Mouse (Mus musculus) right cerebral cortex, adult 2 months (tissue): ENCODE measurements around the gene Dars.

Experiments used
- DNase-seq, 2 experiments: peaks; one replicate each; pipeline ENCODE4 v3.0.0; 2021 to 2022; ENCODE audit warnings: low spot score in 2 of 2

The Dars gene

DNA sequence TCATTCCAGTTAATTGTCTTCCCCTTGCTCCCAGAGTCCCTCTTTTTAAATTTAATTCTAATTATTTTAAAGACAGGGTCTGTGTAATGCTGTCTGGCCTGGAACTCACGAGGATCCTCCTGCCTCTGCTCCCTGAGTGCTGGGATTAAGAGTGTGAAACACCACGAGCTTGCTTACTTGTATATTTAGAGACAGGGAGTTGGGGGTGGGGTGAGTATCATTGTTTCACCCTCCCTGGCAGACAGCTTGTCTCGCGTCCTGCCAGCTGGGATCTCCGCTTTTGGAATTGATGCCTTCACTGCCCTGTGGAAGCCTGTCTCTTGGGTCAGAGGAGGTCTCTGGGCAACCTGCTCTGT lies 343 bp upstream of the Dars start:
- DNase-seq = peak; percentile 9 to 15

DNA sequence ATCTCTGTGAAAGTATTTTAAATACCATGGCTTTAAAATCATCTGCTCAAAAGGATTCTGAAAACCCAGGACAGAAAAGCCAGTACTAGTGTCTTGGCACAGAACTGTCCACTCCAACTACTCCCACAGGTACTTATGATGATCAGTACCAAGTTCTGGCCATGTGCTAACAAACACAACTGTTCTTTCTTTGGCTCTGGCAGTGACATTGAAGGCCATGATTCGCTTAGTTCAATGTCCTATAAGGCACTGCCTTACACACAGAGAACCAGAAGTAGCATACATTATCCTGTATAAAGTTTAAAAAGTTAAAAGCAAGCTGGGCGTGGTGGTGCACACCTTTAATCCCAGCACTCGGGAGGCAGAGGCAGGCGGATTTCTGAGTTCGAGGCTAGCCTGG lies 6.0 kb downstream of the Dars start:
- DNase-seq = no peak

DNA sequence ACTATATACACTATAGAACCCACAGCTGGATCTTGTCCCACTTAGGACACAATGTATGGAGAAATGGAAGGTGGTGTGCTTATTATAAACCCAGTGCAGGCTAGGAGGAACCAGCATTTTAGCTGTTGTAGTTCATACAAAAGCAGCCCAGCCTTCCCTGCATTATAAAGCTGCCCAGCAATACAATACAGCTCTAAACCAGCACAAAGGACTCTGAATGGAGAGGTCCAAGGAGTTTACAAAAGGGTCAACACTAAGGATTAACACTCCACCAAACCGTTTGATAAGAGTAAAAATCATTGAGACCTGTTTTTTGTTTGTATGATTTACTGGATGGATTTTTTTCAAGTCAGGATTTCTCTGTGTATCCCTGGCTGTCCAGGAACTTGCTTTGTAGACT lies 10.3 kb downstream of the Dars start:
- no peak for DNase-seq

- no peak for DNase-seq
Observed at GRCm38 (mm10) chr1:128405675-128406074, 11.5 kb downstream of the Dars start.

DNA sequence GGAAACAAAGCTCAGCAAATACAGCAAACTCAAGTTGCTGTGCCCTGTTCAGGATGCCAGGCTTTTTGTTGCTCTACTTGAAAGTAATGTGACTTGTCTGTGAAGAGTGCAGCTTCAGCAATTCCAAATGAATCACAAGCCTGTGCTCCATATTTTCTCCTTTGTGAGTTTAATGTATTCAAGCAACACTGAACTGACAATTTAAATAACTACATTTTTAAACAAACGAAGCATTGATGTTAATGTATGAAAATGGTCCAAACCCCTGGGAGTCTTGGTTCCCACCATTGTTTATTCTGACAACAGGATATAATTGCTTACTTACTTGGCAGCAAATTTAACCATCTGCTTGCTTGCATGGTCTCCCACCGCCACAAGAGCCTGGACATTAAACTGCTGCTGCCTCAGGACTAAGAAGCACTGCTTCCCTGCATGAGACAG lies 12.1 kb downstream of the Dars start:
- no peak for DNase-seq

DNA sequence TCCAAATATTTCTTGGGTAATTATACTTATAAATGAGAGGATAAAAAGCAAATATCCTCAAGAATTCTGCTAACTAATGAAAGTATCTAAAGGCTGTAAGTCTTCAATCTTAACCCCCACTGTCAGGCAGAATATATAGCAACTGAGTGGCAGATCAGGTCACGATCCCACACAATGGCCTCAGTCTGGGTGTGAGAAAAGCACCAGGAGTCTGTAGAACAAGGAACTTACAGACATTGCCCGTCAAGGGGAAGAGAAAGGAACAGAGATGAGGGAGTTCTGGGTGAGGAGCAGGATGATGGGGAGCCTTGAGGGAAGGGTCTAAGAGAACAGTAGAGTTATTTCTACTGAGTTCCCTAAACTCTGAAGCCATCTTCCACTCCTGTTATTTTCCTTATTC lies 16.2 kb downstream of the Dars start:
- no peak for DNase-seq

DNA sequence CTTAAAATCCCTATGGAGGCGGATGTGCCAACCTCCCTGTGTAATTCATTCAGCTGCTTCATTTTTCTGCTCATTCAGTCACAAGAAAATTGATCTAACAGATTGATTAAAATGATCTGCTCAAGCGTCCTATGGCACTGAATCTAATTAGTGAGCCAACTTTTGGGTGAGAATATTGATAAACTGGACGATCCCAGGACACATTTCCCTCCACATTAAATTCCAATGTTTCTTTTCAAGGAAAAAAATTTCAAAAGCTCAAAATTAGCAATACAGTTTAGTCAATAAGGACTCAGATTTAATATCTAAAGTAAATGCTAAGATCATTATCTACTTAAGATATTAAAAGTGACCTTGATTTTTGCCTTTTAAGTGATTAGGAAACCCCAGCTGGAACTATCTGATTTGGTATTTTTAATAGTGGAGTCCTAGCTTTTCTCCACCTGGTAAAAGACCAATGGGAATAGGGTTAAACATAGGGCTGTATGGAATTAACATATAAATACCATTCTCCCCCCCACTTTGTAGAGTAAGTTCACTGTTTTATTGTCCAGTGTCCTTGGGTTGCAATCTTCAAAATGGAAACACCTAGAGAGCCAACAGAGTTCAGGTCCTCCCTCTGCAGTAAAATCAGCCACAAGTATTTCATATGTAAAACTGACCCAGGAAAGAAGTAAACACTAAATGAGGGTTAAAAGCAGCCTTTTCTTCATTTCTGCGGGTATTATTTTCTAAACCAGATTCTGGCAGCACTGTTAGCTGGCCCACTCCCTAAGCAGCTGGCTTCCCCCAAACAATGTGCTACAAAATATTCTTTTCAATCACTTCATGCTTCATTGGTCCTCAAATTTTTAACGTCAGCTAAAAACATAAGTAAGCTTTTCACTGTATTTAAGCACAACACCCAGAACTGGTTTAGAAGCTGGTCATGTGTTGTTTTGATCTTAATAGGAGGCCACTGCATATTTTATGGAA lies 16.9 kb downstream of the Dars start:
- DNase-seq = no peak

- DNase-seq = no peak
Observed at GRCm38 (mm10) chr1:128398738-128399445, 18.3 kb downstream of the Dars start.

DNA sequence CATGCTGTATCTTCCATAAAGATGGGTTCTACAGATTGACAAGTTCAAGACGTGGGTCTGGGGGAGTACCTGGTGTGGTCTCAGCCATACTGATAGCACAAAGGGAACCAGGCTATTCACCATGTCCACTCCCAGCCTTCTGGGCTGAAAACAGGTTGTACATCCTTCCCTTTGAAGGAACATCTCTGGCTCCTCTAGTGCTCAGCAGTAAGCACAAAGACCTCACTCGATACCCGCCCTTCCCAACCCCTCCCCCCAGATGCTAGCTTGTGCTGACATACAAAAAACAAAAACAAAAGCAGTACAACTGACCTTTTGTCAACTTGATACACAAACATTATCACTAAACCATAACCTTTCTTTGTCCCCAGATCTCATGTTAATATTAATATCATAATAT lies 22.5 kb downstream of the Dars start:
- DNase-seq = no peak

DNA sequence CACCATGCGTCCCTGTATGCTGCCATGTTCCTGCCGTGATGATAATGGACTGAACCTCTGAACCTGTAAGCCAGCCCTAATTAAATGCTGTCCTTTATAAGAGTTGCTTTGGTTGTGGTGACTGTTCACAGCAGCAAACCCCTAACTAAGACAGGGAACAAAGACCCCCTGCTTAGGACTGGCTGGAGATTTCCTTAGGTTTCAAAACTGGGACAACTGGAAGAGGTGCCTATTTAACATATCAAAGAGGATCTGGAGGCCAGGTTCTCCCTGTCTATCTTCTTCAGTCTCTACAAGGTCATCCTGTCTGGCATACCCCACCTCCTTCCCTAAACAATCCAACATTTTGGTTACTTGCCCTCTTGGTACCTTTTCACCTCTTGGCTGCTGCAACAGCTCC lies 24.8 kb downstream of the Dars start:
- no peak for DNase-seq

DNA sequence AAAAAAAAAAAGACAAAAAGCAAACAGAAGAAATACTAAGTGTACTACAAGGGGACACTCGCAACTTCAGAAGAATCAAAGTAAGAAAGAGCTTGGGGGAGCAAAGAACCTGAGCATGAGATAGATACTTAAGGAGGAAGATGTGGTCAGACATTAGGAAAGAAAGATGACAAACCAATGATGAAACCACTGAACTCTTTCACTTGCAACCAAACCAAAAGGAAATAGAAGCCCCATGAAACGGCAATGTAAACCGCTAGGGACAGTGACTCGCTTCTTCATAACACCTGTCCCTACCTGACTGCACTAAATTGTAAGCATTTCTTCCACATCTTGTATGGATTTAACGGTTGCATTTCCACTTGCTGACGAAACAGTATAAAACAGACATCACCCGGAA lies 30.7 kb downstream of the Dars start:
- no peak for DNase-seq

GRCm38 (mm10) chr1:128376841-128377240 lies 40.3 kb downstream of the Dars start:
- DNase-seq = no peak

GRCm38 (mm10) chr1:128372143-128372860 lies 44.9 kb downstream of the Dars start:
- no peak for DNase-seq

DNA sequence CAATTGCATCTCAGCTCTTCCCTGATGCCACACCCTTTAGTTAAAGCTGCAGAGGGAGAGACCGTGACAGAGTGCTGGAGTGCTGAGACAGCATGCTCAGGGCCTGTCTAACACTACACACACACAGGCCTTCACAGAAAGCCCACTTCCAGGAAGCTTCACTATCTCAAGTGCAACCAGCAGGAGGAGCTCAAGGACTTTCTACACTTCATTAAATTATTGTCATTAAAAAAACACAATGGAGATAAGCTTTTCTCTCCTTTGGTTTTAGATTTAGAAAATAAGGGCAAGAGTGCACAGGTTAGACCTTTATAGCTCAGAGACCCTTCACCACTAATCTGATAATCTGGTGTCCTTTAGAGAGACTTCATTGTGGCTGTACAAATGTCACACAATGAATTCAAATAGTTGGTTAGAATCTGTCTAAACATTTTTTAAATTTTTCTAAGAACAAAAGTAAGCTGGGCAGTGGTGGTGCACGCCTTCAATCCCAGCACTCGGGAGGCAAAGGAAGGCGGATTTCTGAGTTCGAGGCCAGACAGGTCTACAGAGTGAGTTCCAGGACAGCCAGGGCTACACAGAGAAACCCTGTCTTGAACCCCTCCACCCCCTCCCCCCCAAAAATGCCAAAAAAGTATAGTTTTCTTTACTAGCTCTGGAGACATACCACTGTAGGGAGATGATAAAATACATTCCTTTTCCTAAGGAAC lies 48.3 kb downstream of the Dars start:
- peak; percentile 57 to 60 for DNase-seq

DNA sequence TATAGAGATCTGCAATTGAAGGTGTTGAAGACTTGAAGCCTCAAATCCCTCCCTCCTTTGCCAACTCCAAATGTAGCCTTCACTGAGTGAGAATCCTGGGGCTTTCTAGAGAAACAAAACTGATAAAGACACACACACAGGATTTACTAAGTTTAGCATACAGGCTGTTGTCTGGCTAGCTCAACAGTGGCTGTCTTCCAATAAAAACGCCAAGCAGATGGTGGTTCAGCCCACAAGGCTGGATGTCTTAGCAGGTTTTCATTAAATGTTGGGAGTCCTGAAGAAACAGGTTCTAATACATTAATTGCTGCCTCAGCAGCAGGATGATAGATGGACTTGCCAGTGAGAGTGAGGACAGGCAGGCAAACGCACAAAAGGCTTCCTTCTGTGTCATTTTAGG lies 56.6 kb downstream of the Dars start:
- peak; percentile 58 to 71 for DNase-seq

DNA sequence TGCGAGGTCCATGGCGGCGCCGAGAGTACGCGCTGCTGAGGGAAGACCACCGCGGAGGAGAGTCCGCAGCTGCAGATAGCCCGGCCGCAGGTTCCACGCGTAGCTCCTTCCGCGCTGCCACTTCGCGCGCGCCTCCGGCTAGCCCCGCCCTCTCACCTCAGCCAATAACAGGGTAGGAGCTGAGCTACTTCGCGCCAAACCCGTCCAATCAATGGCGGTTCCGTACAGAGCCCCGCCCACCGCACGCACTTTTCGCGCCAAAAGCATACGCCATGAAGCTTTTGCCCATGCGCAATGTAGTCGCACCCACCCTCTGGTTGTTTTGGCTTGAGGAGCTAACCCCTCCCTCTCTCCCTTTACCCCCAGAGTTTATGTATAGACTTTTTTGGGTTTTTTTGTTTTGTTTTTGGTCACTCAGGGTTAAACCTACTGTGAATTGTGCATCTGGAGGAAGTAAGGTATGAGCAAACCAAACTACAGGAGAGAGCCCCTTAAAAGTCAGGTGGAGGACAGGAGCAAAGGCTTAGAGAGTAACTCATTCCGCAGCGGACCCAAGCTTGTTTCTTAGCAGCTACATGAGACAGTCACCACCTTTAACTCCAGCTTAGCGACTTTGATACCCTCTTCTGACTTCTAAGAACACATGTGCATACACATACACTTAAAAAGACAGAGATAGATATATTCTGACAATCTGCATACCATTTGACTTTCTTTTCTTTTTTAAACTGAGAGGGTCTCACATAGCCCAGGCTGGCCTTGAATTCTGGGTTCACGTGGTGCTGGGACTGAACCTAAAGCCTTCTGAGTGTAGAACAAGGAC lies 57.4 kb downstream of the Dars start, which contains the start of gene Mcm6:
Mcm6 (minus strand) TSS at position 111 of the 823 bp plus-strand sequence.
- peak; percentile 92 to 93 for DNase-seq

- DNase-seq = peak in 1 of 2 experiments; percentile 23
Observed at GRCm38 (mm10) chr1:128358916-128359553, 58.1 kb downstream of the Dars start.

DNA sequence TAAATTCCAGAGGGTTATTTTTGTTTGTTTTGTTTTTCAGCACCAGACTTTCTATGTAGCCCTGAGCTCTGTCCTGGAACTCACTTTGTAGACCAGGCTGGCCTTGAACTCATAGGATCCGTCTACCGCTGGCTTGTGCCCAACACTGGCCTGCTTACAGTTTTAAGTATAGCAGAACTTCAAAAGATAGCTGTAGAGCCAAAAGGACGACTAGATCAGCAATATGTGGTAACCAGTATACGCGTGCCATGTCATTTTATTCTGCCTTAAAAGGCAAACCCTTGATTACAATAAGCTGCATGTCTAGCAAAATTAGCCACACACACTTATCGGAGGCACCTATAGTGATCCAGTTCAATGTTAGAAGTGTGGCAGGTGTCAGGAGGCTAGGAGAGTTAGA lies 58.9 kb downstream of the Dars start:
- no peak for DNase-seq

DNA sequence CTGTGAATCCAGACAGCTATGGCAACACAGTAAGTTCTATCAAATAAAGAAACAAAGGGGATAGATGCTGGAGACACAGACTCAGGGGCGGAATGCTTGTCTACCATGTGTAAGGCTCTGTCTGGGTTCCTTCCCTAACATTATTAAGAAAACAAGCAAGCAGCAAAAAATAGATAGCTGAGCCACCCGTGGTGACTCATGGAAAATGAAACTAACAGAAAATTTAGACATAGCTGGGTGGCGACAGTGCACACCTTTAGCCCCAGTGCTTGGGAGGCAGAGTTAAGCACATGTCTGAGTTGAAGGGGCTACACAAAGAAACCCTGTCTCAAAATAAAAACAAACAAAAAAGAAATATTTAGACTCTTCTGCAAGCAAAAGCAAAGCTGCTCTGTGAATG lies 59.7 kb downstream of the Dars start:
- DNase-seq = no peak

GRCm38 (mm10) chr1:128353092-128353491 lies 64.1 kb downstream of the Dars start:
- DNase-seq = no peak
